Mouse (Mus musculus): ENCODE results near the gene Gata5. TPM values are rescaled to one million over a fixed set of nuclear protein-coding genes. Genes with fewer than 3 reads are reported as not detected.

The Gata5 gene
- polyA plus RNA-seq, 1 experiment from 2014 or later, result 10.4 TPM

GRCm38 (mm10) chr2:180300252-180300651 is 34.2 kb downstream of the Gata5 start:
- H3K27ac ChIP-seq (ENCODE audit: low read length), result no peak overlapping the region
- no peak for ATAC-seq

GRCm38 (mm10) chr2:180292906-180293305 is 41.6 kb downstream of the Gata5 start:
- no peak overlapping the region for H3K27ac ChIP-seq (ENCODE audit: low read length)
- no peaks in the 10 kb centered on the region for H3K9me3 ChIP-seq (ENCODE audit: low read length)
- peaks cover 6% of the 10 kb centered on the region; the same call in 1 of the 2 replicates for H3K4me1 ChIP-seq (ENCODE audit: insufficient read depth, low read depth, low read length)
- H3K9ac ChIP-seq (replicated peaks; ENCODE audit: low read depth), result no peak overlapping the region
- 0 out of 2 replicates have a peak, but pooled peaks have one; percentile 9 for ATAC-seq
- H3K4me3 ChIP-seq (ENCODE audit: low read depth, low read length), result no peak overlapping the region
- no peaks in the 10 kb centered on the region for H3K27me3 ChIP-seq (replicated peaks; ENCODE audit: insufficient read depth, low read length)
- TF ChIP-seq CTCF (IDR thresholded peaks at IDR 0.05) (no peak), EP300 (IDR thresholded peaks at IDR 0.05) (no peak)
- 48% methylated on average over 8 of the region's 8 CpGs for WGBS
- H3K4me2 ChIP-seq (replicated peaks; ENCODE audit: low read depth, low read length), result no peak overlapping the region
- no peaks in the 10 kb centered on the region for H3K36me3 ChIP-seq (ENCODE audit: insufficient read depth, low read length)
- peak; percentile 49 for DNase-seq (ENCODE audit: low spot score)

More at GRCm38 (mm10) chr2:180300252-180300651, 34.2 kb downstream of the Gata5 start:
- TF ChIP-seq CTCF (IDR thresholded peaks at IDR 0.05), result no peak
- no peak for TF ChIP-seq EP300 (IDR thresholded peaks at IDR 0.05)
- Histone ChIP-seq H3K4me1 (ENCODE audit: insufficient read depth, low read depth, low read length) (0 out of 2 replicates have a peak, but pooled peaks cover 2% of the 10 kb centered on the region), H3K27me3 (replicated peaks; ENCODE audit: insufficient read depth, low read length) (no peaks in the 10 kb centered on the region), H3K4me2 (replicated peaks; ENCODE audit: low read depth, low read length) (no peak overlapping the region), H3K36me3 (ENCODE audit: insufficient read depth, low read length) (no peaks in the 10 kb centered on the region), H3K9me3 (ENCODE audit: low read length) (no peaks in the 10 kb centered on the region), H3K9ac (replicated peaks; ENCODE audit: low read depth) (no peak overlapping the region), H3K4me3 (ENCODE audit: low read depth, low read length) (no peak overlapping the region)
- 20% methylated on average over 2 of the region's 2 CpGs for WGBS
- DNase-seq (ENCODE audit: low spot score), result no peak

GRCm38 (mm10) chr2:180292026-180292425 is 42.5 kb downstream of the Gata5 start:
- 41% methylated on average over 4 of the region's 4 CpGs for WGBS
- no peaks in the 10 kb centered on the region for H3K9me3 ChIP-seq (ENCODE audit: low read length)
- no peak for DNase-seq (ENCODE audit: low spot score)
- no peak overlapping the region for H3K27ac ChIP-seq (ENCODE audit: low read length)
- peaks cover 6% of the 10 kb centered on the region; the same call in 1 of the 2 replicates for H3K4me1 ChIP-seq (ENCODE audit: insufficient read depth, low read depth, low read length)
- no peaks in the 10 kb centered on the region for H3K36me3 ChIP-seq (ENCODE audit: insufficient read depth, low read length)
- no peak for ATAC-seq
- TF ChIP-seq EP300 (IDR thresholded peaks at IDR 0.05) (no peak), CTCF (IDR thresholded peaks at IDR 0.05) (no peak)
- H3K9ac ChIP-seq (replicated peaks; ENCODE audit: low read depth), result no peak overlapping the region
- H3K27me3 ChIP-seq (replicated peaks; ENCODE audit: insufficient read depth, low read length), result no peaks in the 10 kb centered on the region
- H3K4me3 ChIP-seq (ENCODE audit: low read depth, low read length), result no peak overlapping the region
- no peak overlapping the region for H3K4me2 ChIP-seq (replicated peaks; ENCODE audit: low read depth, low read length)

- WGBS, result 48% methylated on average over 5 of the region's 5 CpGs
- H3K9me3 ChIP-seq (ENCODE audit: low read length), result no peaks in the 10 kb centered on the region
- no peak overlapping the region for H3K4me3 ChIP-seq (ENCODE audit: low read depth, low read length)
- ATAC-seq (no peak), DNase-seq (ENCODE audit: low spot score) (no peak)
- H3K27ac ChIP-seq (ENCODE audit: low read length), result no peak overlapping the region
- no peaks in the 10 kb centered on the region for H3K36me3 ChIP-seq (ENCODE audit: insufficient read depth, low read length)
- H3K27me3 ChIP-seq (replicated peaks; ENCODE audit: insufficient read depth, low read length), result no peaks in the 10 kb centered on the region
- no peak overlapping the region for H3K9ac ChIP-seq (replicated peaks; ENCODE audit: low read depth)
- peaks cover 6% of the 10 kb centered on the region; the same call in 1 of the 2 replicates for H3K4me1 ChIP-seq (ENCODE audit: insufficient read depth, low read depth, low read length)
- no peak for TF ChIP-seq CTCF (IDR thresholded peaks at IDR 0.05)
- TF ChIP-seq EP300 (IDR thresholded peaks at IDR 0.05), result no peak
- no peak overlapping the region for H3K4me2 ChIP-seq (replicated peaks; ENCODE audit: low read depth, low read length)
These were observed 42.9 kb downstream of the Gata5 start for GRCm38 (mm10) chr2:180291566-180291965.

GRCm38 (mm10) chr2:180290503-180290902 is 44.0 kb downstream of the Gata5 start:
- H3K9me3 ChIP-seq (ENCODE audit: low read length), result no peaks in the 10 kb centered on the region
- peaks cover 6% of the 10 kb centered on the region; the same call in 1 of the 2 replicates for H3K4me1 ChIP-seq (ENCODE audit: insufficient read depth, low read depth, low read length)
- H3K36me3 ChIP-seq (ENCODE audit: insufficient read depth, low read length), result no peaks in the 10 kb centered on the region
- H3K4me3 ChIP-seq (ENCODE audit: low read depth, low read length), result no peak overlapping the region
- DNase-seq (ENCODE audit: low spot score) (no peak), ATAC-seq (no peak)
- H3K27ac ChIP-seq (ENCODE audit: low read length), result no peak overlapping the region
- no peak overlapping the region for H3K4me2 ChIP-seq (replicated peaks; ENCODE audit: low read depth, low read length)
- 43% methylated on average over 6 of the region's 6 CpGs for WGBS
- no peak overlapping the region for H3K9ac ChIP-seq (replicated peaks; ENCODE audit: low read depth)
- no peaks in the 10 kb centered on the region for H3K27me3 ChIP-seq (replicated peaks; ENCODE audit: insufficient read depth, low read length)
- no peak for TF ChIP-seq CTCF (IDR thresholded peaks at IDR 0.05)
- TF ChIP-seq EP300 (IDR thresholded peaks at IDR 0.05), result no peak

- H3K27ac ChIP-seq (ENCODE audit: low read length), result peak within 1 kb of the TSS; percentile 47; the same call in 1 of the 2 replicates
- H3K4me1 ChIP-seq (ENCODE audit: insufficient read depth, low read depth, low read length), result peaks cover 6% of the 10 kb centered on the region; the same call in 1 of the 2 replicates
- TF ChIP-seq CTCF (IDR thresholded peaks at IDR 0.05) (no peak), EP300 (IDR thresholded peaks at IDR 0.05) (no peak; the same call in 1 of the 2 replicates)
- peak within 1 kb of the TSS; percentile 38 for H3K4me2 ChIP-seq (replicated peaks; ENCODE audit: low read depth, low read length)
- H3K9me3 ChIP-seq (ENCODE audit: low read length), result no peaks in the 10 kb centered on the region
- H3K36me3 ChIP-seq (ENCODE audit: insufficient read depth, low read length), result no peaks in the 10 kb centered on the region
- no peaks in the 10 kb centered on the region for H3K27me3 ChIP-seq (replicated peaks; ENCODE audit: insufficient read depth, low read length)
- peak; percentile 77 for ATAC-seq
- DNase-seq (ENCODE audit: low spot score), result peak; percentile 87
- no peak within 1 kb of the TSS for H3K4me3 ChIP-seq (ENCODE audit: low read depth, low read length)
- 47% methylated on average over 16 of the region's 16 CpGs for WGBS
- H3K9ac ChIP-seq (replicated peaks; ENCODE audit: low read depth), result no peak within 1 kb of the TSS
These were observed 44.9 kb downstream of the Gata5 start, which contains the start of gene Rbbp8nl for GRCm38 (mm10) chr2:180289440-180290108. Rbbp8nl (minus strand) TSS chr2:180289879.
